Mouse (Mus musculus) midbrain, embryonic 13.5 days (tissue): ENCODE results near the gene Wwp2. TPM values are rescaled to one million over a fixed set of nuclear protein-coding genes. Genes with fewer than 3 reads are reported as not detected.
A peak's percentile ranks its signal among the peaks of the same experiment; 100 is the strongest.

Source experiments
- ATAC-seq: fragments of 200-750 bp; cut with Nextera tagmentation; 2 replicates; pipeline ENCODE4 v1.8.0; 2017; ENCODE audit warnings: mild to moderate bottlenecking, moderate TSS enrichment, moderate library complexity
- H3K27ac ChIP-seq: fragments of 300-500 bp; sonication (generic); 2 replicates; pipeline ENCODE4 v1.5.1; 2015; ENCODE audit warnings: inconsistent platforms, mild to moderate bottlenecking, moderate library complexity
- H3K27me3 ChIP-seq: fragments of 300-500 bp; sonication (generic); 2 replicates; pipeline ENCODE4 v1.6.1; 2015; ENCODE audit warnings: mild to moderate bottlenecking, inconsistent platforms
- H3K36me3 ChIP-seq: fragments of 300-500 bp; sonication (generic); 2 replicates; pipeline ENCODE4 v1.6.1; 2015; ENCODE audit warnings: mild to moderate bottlenecking, inconsistent platforms
- H3K4me1 ChIP-seq: fragments of 300-500 bp; sonication (generic); replicated peaks from 2 replicates; pipeline ENCODE4 v1.6.1; 2015; ENCODE audit warnings: inconsistent platforms
- H3K4me2 ChIP-seq: fragments of 300-500 bp; sonication (generic); replicated peaks from 2 replicates; pipeline ENCODE4 v1.6.1; 2015; ENCODE audit warnings: moderate library complexity, mild to moderate bottlenecking, inconsistent platforms
- H3K4me3 ChIP-seq: fragments of 300-500 bp; sonication (generic); replicated peaks from 2 replicates; pipeline ENCODE4 v1.5.1; 2015; ENCODE audit warnings: mild to moderate bottlenecking, inconsistent platforms
- H3K9ac ChIP-seq: fragments of 300-500 bp; sonication (generic); replicated peaks from 2 replicates; pipeline ENCODE4 v1.6.1; 2015; ENCODE audit warnings: mild to moderate bottlenecking, inconsistent platforms
- H3K9me3 ChIP-seq: fragments of 300-500 bp; sonication (generic); 2 replicates; pipeline ENCODE4 v1.6.1; 2016; ENCODE audit warnings: mild to moderate bottlenecking, inconsistent platforms
- WGBS: fragments of 180-500 bp; shearing (Covaris S2); methylation state at CpG from one replicate; pipeline ENCODE4 v1.1.7; 2015; 5-methylcytosine and 5-hydroxymethylcytosine counted together
- polyA plus RNA-seq: library from polyadenylated mRNA; unstranded; fragments of >200 nt; fragmentation: Nextera tagmentation; extraction: Ambion mirVana; gene quantifications from 2 replicates; pipeline ENCODE4 v1.2.1, GENCODE M21; 2015

Gene Wwp2
- polyA plus RNA-seq, 1 experiment from 2014 or later, result 48.9 TPM

DNA sequence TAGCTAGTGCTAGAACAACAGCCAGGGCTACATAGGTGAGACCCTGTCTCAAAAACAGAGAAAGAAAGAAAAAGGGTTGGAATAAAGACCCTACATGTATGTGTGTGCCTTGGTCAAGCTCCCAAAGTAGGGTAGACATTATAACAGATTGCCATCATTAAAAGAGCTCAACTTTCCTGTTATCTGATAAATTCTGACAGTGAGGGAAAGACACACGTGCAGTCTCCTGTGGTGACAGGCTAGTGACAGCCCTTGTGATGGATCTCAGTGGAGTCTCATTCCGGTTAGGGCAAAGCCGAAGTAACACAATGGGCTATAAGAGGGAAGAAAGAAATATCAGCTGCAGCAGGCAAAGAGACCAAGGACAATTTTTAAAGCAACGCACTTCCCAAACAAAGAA lies 32.1 kb upstream of the Wwp2 start:
- H3K36me3 ChIP-seq, result peaks cover 16% of the 10 kb centered on the region
- no peaks in the 10 kb centered on the region for H3K27me3 ChIP-seq
- H3K27ac ChIP-seq, result no peak overlapping the region
- ATAC-seq, result no peak
- WGBS, result 86% methylated on average over 4 of the region's 4 CpGs
- peaks cover 13% of the 10 kb centered on the region for H3K4me1 ChIP-seq
- H3K4me3 ChIP-seq, result no peak overlapping the region
- no peak overlapping the region for H3K4me2 ChIP-seq
- no peaks in the 10 kb centered on the region for H3K9me3 ChIP-seq
- H3K9ac ChIP-seq, result no peak overlapping the region

DNA sequence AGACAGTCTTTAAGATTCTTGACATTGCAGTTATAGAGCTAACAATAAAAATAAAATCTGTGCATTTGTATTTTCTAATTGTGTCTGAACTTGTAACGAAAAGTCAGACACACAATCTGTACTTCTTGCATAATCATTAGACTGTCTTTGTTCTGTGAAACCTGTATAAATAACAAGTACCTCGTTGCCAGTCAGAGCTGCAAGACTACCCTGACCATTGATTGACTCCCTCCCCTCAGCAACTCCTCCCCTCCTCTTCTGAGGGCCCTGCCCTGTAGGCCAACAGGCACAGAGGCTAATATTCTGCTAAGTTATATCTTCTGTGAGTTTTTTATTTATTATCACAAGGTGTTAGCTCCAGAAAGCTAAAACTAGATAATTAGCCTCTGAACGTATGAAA lies 30.2 kb upstream of the Wwp2 start:
- no peak for ATAC-seq
- no peaks in the 10 kb centered on the region for H3K27me3 ChIP-seq
- H3K9ac ChIP-seq, result no peak overlapping the region
- H3K36me3 ChIP-seq, result peaks cover 34% of the 10 kb centered on the region
- H3K9me3 ChIP-seq, result no peaks in the 10 kb centered on the region
- peaks cover 13% of the 10 kb centered on the region for H3K4me1 ChIP-seq
- H3K4me2 ChIP-seq, result no peak overlapping the region
- 66% methylated on average over 3 of the region's 3 CpGs for WGBS
- no peak overlapping the region for H3K4me3 ChIP-seq
- no peak overlapping the region for H3K27ac ChIP-seq

DNA sequence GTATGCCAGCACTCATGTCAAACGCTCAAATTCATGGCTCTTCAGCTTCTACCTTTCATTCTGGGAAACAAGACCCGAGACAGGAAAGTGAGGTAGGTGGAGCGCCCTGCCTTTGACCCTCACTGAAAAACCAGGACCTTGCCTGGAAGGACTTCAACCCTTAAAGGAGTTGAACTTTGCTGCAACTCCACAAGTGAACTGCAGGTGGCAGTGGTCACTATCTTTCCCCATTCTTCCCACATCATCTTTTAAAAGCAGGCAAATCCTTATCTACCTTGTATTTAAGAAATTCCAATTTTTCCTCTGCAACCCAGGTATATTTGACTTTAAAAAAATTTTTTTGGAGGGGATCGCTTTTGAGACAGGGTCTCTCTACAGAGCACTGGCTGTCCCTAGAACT lies 24.8 kb upstream of the Wwp2 start:
- no peak overlapping the region for H3K4me3 ChIP-seq
- ATAC-seq, result no peak
- peaks cover 89% of the 10 kb centered on the region for H3K36me3 ChIP-seq
- no peaks in the 10 kb centered on the region for H3K4me1 ChIP-seq
- 73% methylated on average over 4 of the region's 4 CpGs for WGBS
- no peak overlapping the region for H3K9ac ChIP-seq
- no peak overlapping the region for H3K27ac ChIP-seq
- no peak overlapping the region for H3K4me2 ChIP-seq
- no peaks in the 10 kb centered on the region for H3K27me3 ChIP-seq
- no peaks in the 10 kb centered on the region for H3K9me3 ChIP-seq

DNA sequence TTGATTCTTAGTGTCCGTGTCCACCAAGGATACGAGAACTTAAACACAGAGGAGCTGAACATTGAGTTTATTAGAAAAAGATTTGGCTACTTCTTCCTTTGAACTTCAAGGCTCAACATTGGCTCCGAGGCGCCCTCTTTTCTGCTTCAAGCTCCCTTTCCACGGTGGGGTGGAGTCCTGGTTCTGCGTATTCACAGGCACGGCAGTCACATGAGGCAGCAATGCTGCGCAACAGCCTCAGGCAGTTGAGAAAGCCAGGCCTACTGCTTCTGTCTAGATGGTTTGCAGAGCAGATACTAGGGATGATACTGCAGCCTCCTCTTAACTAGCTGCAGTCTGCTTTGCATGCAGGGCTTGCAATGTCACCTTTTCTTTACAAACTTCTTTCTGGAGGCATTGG lies 23.6 kb upstream of the Wwp2 start:
- ATAC-seq, result no peak
- 92% methylated on average over 8 of the region's 8 CpGs for WGBS
- no peak overlapping the region for H3K4me2 ChIP-seq
- no peaks in the 10 kb centered on the region for H3K4me1 ChIP-seq
- no peak overlapping the region for H3K4me3 ChIP-seq
- no peaks in the 10 kb centered on the region for H3K27me3 ChIP-seq
- H3K27ac ChIP-seq, result no peak overlapping the region
- H3K9ac ChIP-seq, result no peak overlapping the region
- no peaks in the 10 kb centered on the region for H3K9me3 ChIP-seq
- H3K36me3 ChIP-seq, result peaks cover 95% of the 10 kb centered on the region

DNA sequence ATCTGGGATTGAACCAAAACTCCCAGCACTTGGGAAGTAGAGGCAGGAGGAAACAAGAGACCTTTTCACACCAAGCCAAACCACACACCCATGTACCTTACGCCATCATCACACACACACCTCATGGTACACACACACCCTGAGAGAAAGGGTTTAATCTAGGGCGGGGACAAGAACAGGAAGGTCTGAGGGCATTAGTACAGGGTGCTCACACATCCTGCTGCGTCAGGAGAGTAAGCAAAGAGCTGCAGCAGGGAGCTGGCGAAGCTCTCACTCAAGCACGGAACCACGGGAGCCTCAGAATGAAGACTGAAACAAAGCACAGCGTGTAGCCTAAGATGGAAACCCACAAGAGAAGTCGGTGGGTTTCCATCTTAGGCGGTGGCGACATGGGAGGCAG lies 22.3 kb upstream of the Wwp2 start:
- Histone ChIP-seq H3K4me3 (no peak overlapping the region), H3K27ac (no peak overlapping the region), H3K27me3 (no peaks in the 10 kb centered on the region), H3K9me3 (no peaks in the 10 kb centered on the region), H3K4me1 (no peaks in the 10 kb centered on the region), H3K9ac (no peak overlapping the region), H3K4me2 (no peak overlapping the region), H3K36me3 (peaks cover 99% of the 10 kb centered on the region)
- WGBS, result 91% methylated on average over 10 of the region's 10 CpGs
- no peak for ATAC-seq

DNA sequence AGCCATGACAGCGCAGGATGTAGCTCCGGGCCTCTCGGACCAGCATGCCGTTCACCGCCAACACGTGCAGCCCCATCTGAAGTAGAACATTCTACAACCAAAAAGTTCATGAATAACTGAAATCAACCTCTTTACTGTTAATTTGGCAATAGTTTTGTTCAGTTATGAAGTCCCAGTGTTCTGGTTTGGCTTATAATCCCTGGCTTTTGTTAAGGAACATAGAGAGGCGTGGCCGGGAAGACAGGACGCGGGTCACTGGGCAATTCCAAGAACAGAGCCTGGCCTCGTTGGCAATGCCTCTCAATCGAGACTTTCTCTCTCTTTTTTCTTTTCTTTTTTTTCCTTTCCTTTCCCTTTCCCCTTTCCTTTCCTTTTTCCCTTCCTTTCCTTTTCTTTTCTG lies 19.2 kb upstream of the Wwp2 start:
- Histone ChIP-seq H3K4me3 (no peak overlapping the region), H3K36me3 (peaks cover 99% of the 10 kb centered on the region), H3K4me2 (no peak overlapping the region), H3K9ac (no peak overlapping the region), H3K4me1 (peaks cover 5% of the 10 kb centered on the region), H3K27ac (no peak overlapping the region), H3K27me3 (no peaks in the 10 kb centered on the region), H3K9me3 (no peaks in the 10 kb centered on the region)
- WGBS, result 83% methylated on average over 12 of the region's 12 CpGs
- ATAC-seq, result no peak

DNA sequence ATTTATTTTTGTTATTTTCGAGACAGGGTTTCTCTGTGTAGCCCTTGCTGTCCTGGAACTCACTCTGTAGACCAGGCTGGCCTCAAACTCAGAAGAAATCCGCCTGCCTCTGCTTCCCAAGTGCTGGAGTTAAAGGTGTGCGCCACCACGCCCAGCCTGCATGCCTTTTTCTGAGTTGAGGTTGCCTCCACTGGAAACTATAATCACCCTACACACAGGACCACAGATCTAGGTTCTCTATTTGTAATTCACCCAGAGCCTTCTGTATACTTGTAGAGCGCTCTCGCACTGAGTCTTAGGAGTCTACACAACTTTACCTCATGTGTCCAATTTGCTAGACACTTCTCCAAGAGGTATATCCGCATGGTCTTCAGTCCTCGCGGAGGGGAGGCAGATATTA lies 12.0 kb upstream of the Wwp2 start:
- Histone ChIP-seq H3K27ac (peak overlapping the region; percentile 67; the same call in 1 of the 2 replicates), H3K4me2 (peak overlapping the region; percentile 88)

DNA sequence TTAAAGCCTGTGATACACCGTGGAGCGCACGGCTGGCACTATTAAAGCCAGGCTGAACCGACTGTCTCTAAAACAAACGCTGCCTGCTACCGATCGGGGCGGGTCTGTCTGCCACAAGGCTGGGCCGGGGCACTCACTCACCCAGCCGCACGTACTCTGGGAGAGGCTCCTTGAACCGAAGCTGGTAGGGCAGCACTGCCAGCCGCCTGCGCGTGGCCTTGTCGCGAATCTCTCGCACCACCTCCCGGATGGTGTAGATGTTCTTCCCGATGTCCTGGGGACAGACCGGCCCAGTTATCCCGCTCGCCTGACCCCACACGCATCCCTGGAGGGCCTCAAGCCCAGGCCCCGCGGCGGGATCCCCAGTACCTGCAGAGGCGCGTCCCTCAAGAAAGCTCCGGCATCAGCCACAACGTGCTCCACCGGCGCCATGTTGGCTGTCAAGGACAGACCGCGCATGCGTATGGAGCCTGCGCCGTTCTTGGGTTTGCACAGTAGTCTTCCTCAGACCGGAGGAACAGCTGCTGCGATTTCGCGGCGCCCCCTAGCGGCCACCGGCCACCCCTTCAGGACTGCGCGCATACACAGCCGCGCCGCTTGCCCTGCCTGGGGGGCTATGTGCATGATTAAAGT lies 11.5 kb upstream of the Wwp2 start, which contains the start of gene Nob1:
Nob1 (minus strand) TSS at position 455 of the 633 bp plus-strand sequence.
- 1% methylated on average over 50 of the region's 50 CpGs for WGBS
- peak; percentile 100 for ATAC-seq
- Histone ChIP-seq H3K4me1 (peaks cover 29% of the 10 kb centered on the region), H3K9ac (peak within 1 kb of the TSS; percentile 90), H3K9me3 (no peaks in the 10 kb centered on the region), H3K27me3 (no peaks in the 10 kb centered on the region), H3K27ac (peak within 1 kb of the TSS; percentile 67), H3K36me3 (peaks cover 29% of the 10 kb centered on the region), H3K4me2 (peak within 1 kb of the TSS; percentile 88), H3K4me3 (peak within 1 kb of the TSS; percentile 95)

More for the DNA sequence above, 12.0 kb upstream of the Wwp2 start:
- peak overlapping the region; percentile 90 for H3K9ac ChIP-seq
- H3K4me1 ChIP-seq, result peaks cover 29% of the 10 kb centered on the region
- H3K27me3 ChIP-seq, result no peaks in the 10 kb centered on the region
- peaks cover 34% of the 10 kb centered on the region for H3K36me3 ChIP-seq
- 0 out of 2 replicates have a peak, but pooled peaks have one; percentile 6 for ATAC-seq
- H3K4me3 ChIP-seq, result peak overlapping the region; percentile 95
- WGBS, result 28% methylated on average over 9 of the region's 9 CpGs
- no peaks in the 10 kb centered on the region for H3K9me3 ChIP-seq

DNA sequence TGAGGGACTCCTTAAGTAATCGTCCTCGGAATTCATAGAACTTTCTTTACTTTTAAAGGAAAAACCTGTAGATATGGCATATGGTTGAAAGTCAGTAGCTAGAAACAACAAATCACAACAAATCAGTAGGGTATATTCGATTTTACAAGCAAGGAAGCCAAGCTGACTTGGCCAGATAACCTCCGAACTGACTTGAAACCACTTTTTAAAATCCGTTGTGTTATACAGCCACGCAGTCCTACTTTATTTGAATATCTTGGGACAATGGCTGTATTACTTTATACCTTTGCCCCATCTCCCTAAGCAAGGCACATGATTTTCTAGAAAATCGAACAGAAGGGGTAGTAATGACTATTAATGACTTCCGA lies 11.0 kb upstream of the Wwp2 start:
- no peak overlapping the region for H3K4me3 ChIP-seq
- ATAC-seq, result no peak
- H3K27me3 ChIP-seq, result no peaks in the 10 kb centered on the region
- no peak overlapping the region for H3K27ac ChIP-seq
- H3K36me3 ChIP-seq, result peaks cover 24% of the 10 kb centered on the region
- H3K9ac ChIP-seq, result no peak overlapping the region
- 49% methylated on average over 8 of the region's 8 CpGs for WGBS
- H3K9me3 ChIP-seq, result no peaks in the 10 kb centered on the region
- H3K4me2 ChIP-seq, result no peak overlapping the region
- H3K4me1 ChIP-seq, result peaks cover 29% of the 10 kb centered on the region

DNA sequence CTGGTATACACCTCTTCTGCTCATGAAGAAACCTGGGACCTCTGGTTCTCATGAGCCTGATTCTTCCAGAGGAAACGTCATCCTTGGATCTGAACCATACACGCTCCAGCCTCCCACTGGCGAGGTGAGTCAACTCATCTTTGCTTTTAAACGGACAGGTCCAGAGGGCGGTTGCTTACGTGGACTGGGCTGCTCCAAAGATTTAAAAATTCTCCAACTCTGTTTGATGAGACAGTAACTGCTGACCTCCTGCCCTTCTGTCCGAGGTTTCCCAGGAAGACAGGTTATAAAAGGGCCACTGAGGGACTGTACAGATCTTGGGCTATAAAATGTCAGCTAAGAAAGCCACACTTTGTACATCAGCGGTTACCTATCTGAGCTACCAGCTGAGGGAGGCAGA lies 5.3 kb upstream of the Wwp2 start:
- H3K4me3 ChIP-seq, result no peak overlapping the region
- H3K4me1 ChIP-seq, result peaks cover 4% of the 10 kb centered on the region
- H3K9ac ChIP-seq, result no peak overlapping the region
- ATAC-seq, result no peak
- no peak overlapping the region for H3K27ac ChIP-seq
- 85% methylated on average over 8 of the region's 8 CpGs for WGBS
- H3K9me3 ChIP-seq, result no peaks in the 10 kb centered on the region
- H3K4me2 ChIP-seq, result no peak overlapping the region
- no peaks in the 10 kb centered on the region for H3K27me3 ChIP-seq
- H3K36me3 ChIP-seq, result no peaks in the 10 kb centered on the region

DNA sequence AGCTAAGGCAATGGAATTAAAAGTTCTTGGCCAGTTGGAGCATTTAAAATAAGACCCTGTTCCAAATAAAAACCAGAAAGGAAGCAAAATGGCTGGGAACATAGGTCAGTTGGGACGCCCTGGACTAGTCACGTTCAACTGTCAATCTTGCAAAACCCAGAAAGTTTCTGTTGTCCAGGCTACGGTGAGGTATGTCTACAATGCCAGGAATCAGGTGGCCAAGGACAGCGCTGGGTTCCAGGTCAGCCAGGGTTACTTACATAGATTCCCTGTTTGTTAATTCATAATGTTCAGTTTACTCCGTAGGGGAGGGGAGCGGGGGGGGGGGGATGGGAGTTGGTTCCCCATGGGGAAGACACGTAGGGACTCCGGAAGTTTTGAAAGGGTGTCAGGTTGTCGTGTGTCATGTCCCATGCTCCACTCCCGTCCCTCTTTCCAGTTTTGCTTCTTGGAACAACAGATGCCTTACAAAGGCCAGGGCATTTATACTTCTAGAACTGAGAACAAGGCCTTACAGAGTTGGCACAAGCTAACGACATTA lies 674 bp upstream of the Wwp2 start:
- H3K36me3 ChIP-seq, result no peaks in the 10 kb centered on the region

DNA sequence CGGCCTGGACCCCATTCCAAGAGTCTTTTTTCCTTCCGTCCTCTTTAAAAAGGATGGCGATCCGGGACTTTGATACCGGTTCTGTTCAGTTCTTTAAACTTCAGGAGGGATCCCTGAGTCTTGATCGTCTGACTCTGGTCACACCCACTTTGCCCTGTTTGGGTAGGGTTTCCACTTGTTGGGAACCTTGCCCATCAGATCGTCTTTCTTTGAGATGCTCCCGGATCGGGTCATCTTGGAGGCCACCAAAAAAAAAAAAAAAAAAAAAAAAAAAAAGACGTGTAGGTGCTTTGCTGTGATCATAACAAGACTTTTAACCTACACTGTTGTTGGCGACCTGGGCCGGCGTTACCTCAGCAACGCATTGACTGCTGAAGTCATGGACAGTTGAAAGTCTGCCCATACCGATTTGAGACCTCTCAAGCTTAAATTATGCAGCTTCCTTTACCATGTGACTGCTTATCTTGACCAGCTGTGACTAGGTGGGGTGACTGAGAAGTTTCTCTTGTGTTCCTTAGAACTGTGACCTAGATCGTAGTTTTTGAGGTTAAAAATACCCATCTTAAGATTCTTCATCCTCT lies 766 bp downstream of the Wwp2 start:
- peak overlapping the region; percentile 79 for H3K27ac ChIP-seq
- peak overlapping the region; percentile 74 for H3K4me2 ChIP-seq
- H3K9ac ChIP-seq, result peak overlapping the region; percentile 87
- ATAC-seq, result peak; percentile 40
- peak overlapping the region; percentile 82 for H3K4me3 ChIP-seq
- 9% methylated on average over 16 of the region's 16 CpGs for WGBS
- peaks cover 19% of the 10 kb centered on the region for H3K4me1 ChIP-seq
- no peaks in the 10 kb centered on the region for H3K9me3 ChIP-seq
- no peaks in the 10 kb centered on the region for H3K36me3 ChIP-seq
- H3K27me3 ChIP-seq, result no peaks in the 10 kb centered on the region

More for the DNA sequence above, 674 bp upstream of the Wwp2 start:
- H3K4me1 ChIP-seq, result peaks cover 19% of the 10 kb centered on the region
- no peak; the same call in 1 of the 2 replicates for ATAC-seq
- no peaks in the 10 kb centered on the region for H3K27me3 ChIP-seq
- peak overlapping the region; percentile 87 for H3K9ac ChIP-seq
- WGBS, result 34% methylated on average over 11 of the region's 11 CpGs
- peak overlapping the region; percentile 82 for H3K4me3 ChIP-seq
- H3K9me3 ChIP-seq, result no peaks in the 10 kb centered on the region
- peak overlapping the region; percentile 74 for H3K4me2 ChIP-seq
- no peak overlapping the region for H3K27ac ChIP-seq
